Mouse (Mus musculus): Measurements from ENCODE around the gene Lrrk1. TPM values are rescaled to one million over a fixed set of nuclear protein-coding genes. Genes with fewer than 3 reads are reported as not detected.

Gene Lrrk1
- polyA plus RNA-seq, 1 experiment from 2014 or later = 8.0 TPM

- H3K27me3 ChIP-seq (replicated peaks) = no peaks in the 10 kb centered on the region
- no peak overlapping the region for H3K27ac ChIP-seq (replicated peaks)
- no peaks in the 10 kb centered on the region for H3K36me3 ChIP-seq
- ATAC-seq (ENCODE audit: extremely low read depth, insufficient number of reproducible peaks, low FRiP score, low TSS enrichment) = no peak
- WGBS = 86% methylated on average over 1 of the region's 1 CpGs
- peaks cover 25% of the 10 kb centered on the region for H3K4me1 ChIP-seq
- H3K9ac ChIP-seq = no peak overlapping the region
- no peak overlapping the region for H3K4me3 ChIP-seq
- no peak overlapping the region for H3K4me2 ChIP-seq
- no peaks in the 10 kb centered on the region for H3K9me3 ChIP-seq
Observed at GRCm38 (mm10) chr7:66223731-66224130, 164.4 kb downstream of the Lrrk1 start.

- 0 out of 2 replicates have a peak overlapping the region, but pooled peaks have one; percentile 38 for H3K9ac ChIP-seq
- H3K4me1 ChIP-seq = peaks cover 36% of the 10 kb centered on the region
- H3K4me2 ChIP-seq = no peak overlapping the region
- H3K9me3 ChIP-seq = no peaks in the 10 kb centered on the region
- H3K36me3 ChIP-seq = no peaks in the 10 kb centered on the region
- no peaks in the 10 kb centered on the region for H3K27me3 ChIP-seq (replicated peaks)
- no peak overlapping the region for H3K27ac ChIP-seq (replicated peaks)
- WGBS = 38% methylated on average over 8 of the region's 8 CpGs
- H3K4me3 ChIP-seq = no peak overlapping the region
- ATAC-seq (ENCODE audit: extremely low read depth, insufficient number of reproducible peaks, low FRiP score, low TSS enrichment) = no peak
Observed at GRCm38 (mm10) chr7:66222621-66223091, 165.5 kb downstream of the Lrrk1 start.

- H3K27me3 ChIP-seq (replicated peaks) = no peaks in the 10 kb centered on the region
- no peak overlapping the region for H3K9ac ChIP-seq
- no peak overlapping the region for H3K4me2 ChIP-seq
- H3K9me3 ChIP-seq = no peaks in the 10 kb centered on the region
- WGBS = 82% methylated on average over 4 of the region's 4 CpGs
- ATAC-seq (ENCODE audit: extremely low read depth, insufficient number of reproducible peaks, low FRiP score, low TSS enrichment) = no peak
- H3K36me3 ChIP-seq = no peaks in the 10 kb centered on the region
- no peak overlapping the region for H3K4me3 ChIP-seq
- peak overlapping the region; percentile 3; the same call in 1 of the 2 replicates for H3K27ac ChIP-seq (replicated peaks)
- H3K4me1 ChIP-seq = peaks cover 42% of the 10 kb centered on the region
Observed at GRCm38 (mm10) chr7:66219794-66220227, 168.3 kb downstream of the Lrrk1 start.

- no peak overlapping the region for H3K4me2 ChIP-seq
- H3K4me1 ChIP-seq = peaks cover 42% of the 10 kb centered on the region
- H3K4me3 ChIP-seq = no peak overlapping the region
- H3K9me3 ChIP-seq = no peaks in the 10 kb centered on the region
- H3K27ac ChIP-seq (replicated peaks) = peak overlapping the region; percentile 94
- no peak for ATAC-seq (ENCODE audit: extremely low read depth, insufficient number of reproducible peaks, low FRiP score, low TSS enrichment)
- no peaks in the 10 kb centered on the region for H3K27me3 ChIP-seq (replicated peaks)
- no peaks in the 10 kb centered on the region for H3K36me3 ChIP-seq
- 83% methylated on average over 4 of the region's 4 CpGs for WGBS
- no peak overlapping the region for H3K9ac ChIP-seq
Observed at GRCm38 (mm10) chr7:66219028-66219793, 168.9 kb downstream of the Lrrk1 start.

- 37% methylated on average over 9 of the region's 9 CpGs for WGBS
- H3K9me3 ChIP-seq = no peaks in the 10 kb centered on the region
- H3K4me3 ChIP-seq = no peak overlapping the region
- ATAC-seq (ENCODE audit: extremely low read depth, insufficient number of reproducible peaks, low FRiP score, low TSS enrichment) = peak; percentile 46; the same call in 1 of the 2 replicates
- no peaks in the 10 kb centered on the region for H3K27me3 ChIP-seq (replicated peaks)
- H3K36me3 ChIP-seq = no peaks in the 10 kb centered on the region
- 0 out of 2 replicates have a peak overlapping the region, but pooled peaks have one; percentile 3 for H3K4me2 ChIP-seq
- H3K4me1 ChIP-seq = peaks cover 41% of the 10 kb centered on the region
- H3K27ac ChIP-seq (replicated peaks) = peak overlapping the region; percentile 94
- H3K9ac ChIP-seq = peak overlapping the region; percentile 56
Observed at GRCm38 (mm10) chr7:66218193-66219014, 169.7 kb downstream of the Lrrk1 start.

GRCm38 (mm10) chr7:66217531-66218094 lies 170.5 kb downstream of the Lrrk1 start:
- Histone ChIP-seq H3K9ac (no peak overlapping the region; the same call in 1 of the 2 replicates), H3K4me1 (peaks cover 33% of the 10 kb centered on the region), H3K27ac (replicated peaks) (peak overlapping the region; percentile 94), H3K4me3 (no peak overlapping the region), H3K9me3 (no peaks in the 10 kb centered on the region), H3K36me3 (no peaks in the 10 kb centered on the region), H3K4me2 (no peak overlapping the region), H3K27me3 (replicated peaks) (no peaks in the 10 kb centered on the region)
- WGBS = 79% methylated on average over 7 of the region's 7 CpGs
- ATAC-seq (ENCODE audit: extremely low read depth, insufficient number of reproducible peaks, low FRiP score, low TSS enrichment) = no peak

GRCm38 (mm10) chr7:66217011-66217410 lies 171.1 kb downstream of the Lrrk1 start:
- 80% methylated on average over 7 of the region's 7 CpGs for WGBS
- Histone ChIP-seq H3K4me3 (no peak overlapping the region), H3K36me3 (no peaks in the 10 kb centered on the region), H3K9ac (no peak overlapping the region), H3K4me1 (peaks cover 31% of the 10 kb centered on the region), H3K9me3 (no peaks in the 10 kb centered on the region), H3K27ac (replicated peaks) (peak overlapping the region; percentile 94), H3K27me3 (replicated peaks) (no peaks in the 10 kb centered on the region), H3K4me2 (no peak overlapping the region)
- no peak for ATAC-seq (ENCODE audit: extremely low read depth, insufficient number of reproducible peaks, low FRiP score, low TSS enrichment)

- Histone ChIP-seq H3K4me2 (no peak overlapping the region), H3K9me3 (no peaks in the 10 kb centered on the region), H3K4me3 (no peak overlapping the region), H3K36me3 (no peaks in the 10 kb centered on the region), H3K27me3 (replicated peaks) (no peaks in the 10 kb centered on the region), H3K4me1 (peaks cover 31% of the 10 kb centered on the region), H3K27ac (replicated peaks) (no peak overlapping the region), H3K9ac (no peak overlapping the region)
- 91% methylated on average over 1 of the region's 1 CpGs for WGBS
- ATAC-seq (ENCODE audit: extremely low read depth, insufficient number of reproducible peaks, low FRiP score, low TSS enrichment) = no peak
Observed at GRCm38 (mm10) chr7:66215911-66216310, 172.2 kb downstream of the Lrrk1 start.

GRCm38 (mm10) chr7:66214477-66214876 lies 173.7 kb downstream of the Lrrk1 start:
- H3K36me3 ChIP-seq = no peaks in the 10 kb centered on the region
- H3K4me2 ChIP-seq = no peak overlapping the region
- H3K27me3 ChIP-seq (replicated peaks) = no peaks in the 10 kb centered on the region
- no peak overlapping the region for H3K4me3 ChIP-seq
- no peak for ATAC-seq (ENCODE audit: extremely low read depth, insufficient number of reproducible peaks, low FRiP score, low TSS enrichment)
- no peak overlapping the region for H3K9ac ChIP-seq
- no peak overlapping the region for H3K27ac ChIP-seq (replicated peaks)
- H3K9me3 ChIP-seq = no peaks in the 10 kb centered on the region
- WGBS = 70% methylated on average over 6 of the region's 6 CpGs
- H3K4me1 ChIP-seq = peaks cover 27% of the 10 kb centered on the region

GRCm38 (mm10) chr7:66212887-66213286 lies 175.3 kb downstream of the Lrrk1 start:
- no peak for ATAC-seq (ENCODE audit: extremely low read depth, insufficient number of reproducible peaks, low FRiP score, low TSS enrichment)
- Histone ChIP-seq H3K36me3 (no peaks in the 10 kb centered on the region), H3K27ac (replicated peaks) (no peak overlapping the region), H3K9me3 (no peaks in the 10 kb centered on the region), H3K9ac (no peak overlapping the region), H3K4me3 (no peak overlapping the region), H3K4me1 (peaks cover 11% of the 10 kb centered on the region), H3K27me3 (replicated peaks) (no peaks in the 10 kb centered on the region), H3K4me2 (no peak overlapping the region)
- 77% methylated on average over 1 of the region's 1 CpGs for WGBS

GRCm38 (mm10) chr7:66209920-66210319 lies 178.2 kb downstream of the Lrrk1 start:
- H3K9me3 ChIP-seq = peaks cover 11% of the 10 kb centered on the region
- no peak overlapping the region for H3K4me3 ChIP-seq
- H3K36me3 ChIP-seq = no peaks in the 10 kb centered on the region
- ATAC-seq (ENCODE audit: extremely low read depth, insufficient number of reproducible peaks, low FRiP score, low TSS enrichment) = no peak
- H3K27ac ChIP-seq (replicated peaks) = no peak overlapping the region
- H3K4me2 ChIP-seq = no peak overlapping the region
- whole genome bisulfite sequencing = 73% methylated on average over 2 of the region's 2 CpGs
- no peaks in the 10 kb centered on the region for H3K27me3 ChIP-seq (replicated peaks)
- no peak overlapping the region for H3K9ac ChIP-seq
- no peaks in the 10 kb centered on the region for H3K4me1 ChIP-seq

Data from heart, embryonic 13.5 days (tissue).